Mouse (Mus musculus) cerebellum, adult 2 months (tissue): ENCODE data around the gene Bahcc1.

Experiments
- CTCF ChIP-seq: fragments of 200-500 bp; IDR thresholded peaks from 2 replicates; pipeline ENCODE4 v1.5.1; 2011; ENCODE audit warnings: low read depth, mild to moderate bottlenecking, control low read depth, low read length, moderate library complexity, borderline replicate concordance; ENCODE audit not compliant: insufficient read depth
- POLR2A ChIP-seq: fragments of 200-500 bp; IDR thresholded peaks from 2 replicates; pipeline ENCODE4 v1.6.1; 2011; ENCODE audit warnings: low read length, control low read depth, borderline replicate concordance; ENCODE audit not compliant: insufficient read depth

DNA sequence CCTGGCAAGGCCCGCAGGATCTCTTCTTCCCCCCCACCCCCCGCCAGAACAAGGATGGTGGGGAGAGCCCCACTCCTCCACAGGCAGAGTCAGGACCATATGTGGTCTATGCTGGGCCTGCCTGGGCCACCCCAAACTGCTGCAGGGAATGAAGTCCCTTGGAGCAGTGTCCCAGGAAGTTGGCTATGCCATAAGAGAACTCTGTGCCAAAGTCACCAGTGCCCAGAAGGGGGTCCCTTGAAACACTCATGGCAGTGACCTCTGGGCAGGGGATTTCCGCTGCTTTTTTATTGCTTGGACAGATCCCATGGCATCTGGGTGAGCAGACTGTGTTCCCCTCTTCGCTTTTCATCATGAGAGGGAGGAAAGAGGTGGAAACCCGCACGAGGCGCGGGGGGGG, 22.8 kb downstream of the Bahcc1 start:
- TF ChIP-seq CTCF: no peak
- no peak for TF ChIP-seq POLR2A
